Mouse (Mus musculus) brain, embryonic 14.5 days (tissue): Measurements from ENCODE around the gene Rab22a.

Experiments used
- CTCF ChIP-seq: fragments of 200-500 bp; IDR thresholded peaks from 2 replicates; pipeline ENCODE4 v1.5.1; 2012; ENCODE audit warnings: inconsistent platforms, mild to moderate bottlenecking, moderate library complexity, borderline replicate concordance; ENCODE audit not compliant: insufficient read depth, insufficient read length; ENCODE audit errors: extremely low read depth
- POLR2A ChIP-seq: fragments of 200-500 bp; IDR thresholded peaks from 2 replicates; pipeline ENCODE4 v1.6.1; 2012; ENCODE audit warnings: mild to moderate bottlenecking, inconsistent platforms, borderline replicate concordance; ENCODE audit not compliant: poor library complexity, insufficient read depth, insufficient read length, severe bottlenecking; ENCODE audit errors: extremely low read depth

DNA sequence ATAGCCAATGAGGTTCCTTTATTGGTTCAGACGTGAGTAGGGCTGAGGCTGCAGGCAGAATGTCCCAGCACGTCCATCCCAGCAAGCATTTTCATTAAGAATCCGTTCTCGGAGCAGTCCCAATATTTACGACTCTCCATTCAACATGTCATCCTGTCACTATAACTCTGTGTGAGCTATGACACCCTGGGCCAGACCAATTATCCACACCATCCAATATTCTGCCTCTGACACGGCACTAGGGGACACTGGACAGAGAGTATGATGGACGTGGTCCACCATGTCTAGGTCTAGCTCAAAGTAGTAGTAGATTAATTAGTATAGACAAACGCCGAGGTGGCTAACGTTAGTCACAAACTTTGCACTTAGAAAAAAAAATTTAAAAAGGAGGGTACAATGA is 9.8 kb upstream of the Rab22a start:
- TF ChIP-seq CTCF (no peak), POLR2A (no peak)
